Mouse (Mus musculus) CH12.LX (cell line): ENCODE results near the gene Oxct1. TPM values are rescaled to one million over a fixed set of nuclear protein-coding genes. Genes with fewer than 3 reads are reported as not detected.

ENCODE experiments used
- DNase-seq: peaks from one replicate; pipeline ENCODE4 v3.0.0-alpha.2; 2013; ENCODE audit errors: extremely low read depth
- H3K27ac ChIP-seq: 2 replicates; pipeline ENCODE4 v1.5.1; 2012; ENCODE audit warnings: low read depth, mild to moderate bottlenecking, control low read depth, moderate library complexity; ENCODE audit not compliant: insufficient read depth
- H3K27me3 ChIP-seq: replicated peaks from 2 replicates; pipeline ENCODE3; 2012; ENCODE audit warnings: inconsistent platforms
- H3K36me3 ChIP-seq, 2 experiments: replicated peaks in 1 of 2; 2 replicates each; pipeline versions ENCODE3 to v1.6.1; 2012; ENCODE audit warnings: inconsistent platforms in 1 of 2, low read length in 1 of 2, mild to moderate bottlenecking in 1 of 2, mixed read lengths in 1 of 2, moderate library complexity in 1 of 2; ENCODE audit not compliant: control insufficient read depth in 1 of 2, insufficient read depth in 1 of 2
- H3K4me1 ChIP-seq, 2 experiments: 2 replicates each; pipeline ENCODE4 v1.6.1; 2012; ENCODE audit warnings: inconsistent platforms in 1 of 2, moderate library complexity in 1 of 2; ENCODE audit not compliant: insufficient read depth in 2 of 2, control insufficient read depth in 1 of 2
- H3K4me2 ChIP-seq: 2 replicates; pipeline ENCODE4 v1.6.1; 2012; ENCODE audit warnings: low read depth, mild to moderate bottlenecking, control low read depth; ENCODE audit not compliant: poor library complexity, insufficient read depth, severe bottlenecking
- H3K4me3 ChIP-seq, 3 experiments: fragments of 150-350 bp in 1 of 3; sonication (generic) in 1 of 3; replicated peaks in 1 of 3; 2 replicates each; pipeline versions ENCODE3 to v1.5.1; 2011 to 2012; ENCODE audit warnings: low read depth in 2 of 3, low read length in 2 of 3, mild to moderate bottlenecking in 2 of 3, moderate library complexity in 2 of 3, control low read depth in 1 of 3, improper control_type of control experiment in 1 of 3, inconsistent platforms in 1 of 3, mixed read lengths in 1 of 3; ENCODE audit not compliant: poor library complexity in 1 of 3
- H3K79me2 ChIP-seq: replicated peaks from 2 replicates; pipeline ENCODE4 v1.6.1; 2012; ENCODE audit warnings: mild to moderate bottlenecking, moderate library complexity; ENCODE audit not compliant: control insufficient read depth, poor library complexity, insufficient read depth, severe bottlenecking; ENCODE audit errors: extremely low read depth
- H3K9ac ChIP-seq: 2 replicates; pipeline ENCODE4 v1.6.1; 2012; ENCODE audit warnings: low read depth, mild to moderate bottlenecking, control low read depth, moderate library complexity; ENCODE audit not compliant: insufficient read depth
- H3K9me3 ChIP-seq: replicated peaks from 2 replicates; pipeline ENCODE3; 2012; ENCODE audit warnings: low read length, inconsistent platforms, mixed read lengths
- BHLHE40 ChIP-seq: IDR thresholded peaks from 2 replicates; pipeline ENCODE4 v1.6.1; 2011; ENCODE audit warnings: mild to moderate bottlenecking, low read depth, low read length, improper control_type of control experiment
- CHD1 ChIP-seq: IDR thresholded peaks from 2 replicates; pipeline ENCODE4 v1.6.1; 2012; ENCODE audit warnings: low read depth, low read length, improper control_type of control experiment, inconsistent platforms
- CHD2 ChIP-seq: IDR thresholded peaks from 2 replicates; pipeline ENCODE4 v1.6.1; 2011; ENCODE audit warnings: low read length, improper control_type of control experiment
- ELF1 ChIP-seq: IDR thresholded peaks from 2 replicates; pipeline ENCODE4 v1.6.1; 2014; ENCODE audit warnings: low read depth, mild to moderate bottlenecking, inconsistent platforms, low read length, improper control_type of control experiment
- GABPA ChIP-seq: IDR thresholded peaks from 2 replicates; pipeline ENCODE4 v1.6.1; 2012; ENCODE audit warnings: low read depth, low read length, improper control_type of control experiment, inconsistent platforms; ENCODE audit not compliant: insufficient replicate concordance
- HCFC1 ChIP-seq: IDR thresholded peaks from 2 replicates; pipeline ENCODE4 v1.6.1; 2012; ENCODE audit warnings: low read depth, mild to moderate bottlenecking, inconsistent platforms, low read length, improper control_type of control experiment
- IRF4 ChIP-seq: IDR thresholded peaks from 2 replicates; pipeline ENCODE4 v1.6.1; 2014; ENCODE audit warnings: low read depth, mild to moderate bottlenecking, inconsistent platforms, low read length, improper control_type of control experiment
- JUN ChIP-seq: IDR thresholded peaks from 2 replicates; pipeline ENCODE4 v1.6.1; 2011; ENCODE audit warnings: low read depth, mild to moderate bottlenecking, low read length, improper control_type of control experiment, moderate library complexity; ENCODE audit not compliant: insufficient read depth
- JUND ChIP-seq: conservative IDR thresholded peaks from 2 replicates; pipeline ENCODE4 v1.6.1; 2011; ENCODE audit warnings: low read depth, low read length, improper control_type of control experiment
- KAT2A ChIP-seq: IDR thresholded peaks from 2 replicates; pipeline ENCODE4 v1.6.1; 2012; ENCODE audit warnings: low read length, improper control_type of control experiment, inconsistent platforms; ENCODE audit not compliant: insufficient replicate concordance
- MAX ChIP-seq: IDR thresholded peaks from 2 replicates; pipeline ENCODE4 v1.6.1; 2011; ENCODE audit warnings: low read length, improper control_type of control experiment
- MEF2A ChIP-seq: IDR thresholded peaks from 2 replicates; pipeline ENCODE4 v1.6.1; 2014; ENCODE audit warnings: low read depth, mild to moderate bottlenecking, inconsistent platforms, low read length, improper control_type of control experiment, borderline replicate concordance
- MXI1 ChIP-seq: IDR thresholded peaks from 2 replicates; pipeline ENCODE4 v1.6.1; 2011; ENCODE audit warnings: mild to moderate bottlenecking, low read depth, low read length, improper control_type of control experiment
- MYC ChIP-seq: IDR thresholded peaks from 2 replicates; pipeline ENCODE4 v1.6.1; 2011; ENCODE audit warnings: low read depth, mild to moderate bottlenecking, improper control_type of control experiment, low read length
- NELFE ChIP-seq: IDR thresholded peaks from 2 replicates; pipeline ENCODE4 v1.6.1; 2011; ENCODE audit warnings: low read depth, low read length, improper control_type of control experiment
- NRF1 ChIP-seq: IDR thresholded peaks from 2 replicates; pipeline ENCODE4 v1.6.1; 2014; ENCODE audit warnings: low read depth, mild to moderate bottlenecking, inconsistent platforms, low read length, improper control_type of control experiment, moderate library complexity
- POLR2AphosphoS2 ChIP-seq: IDR thresholded peaks from 2 replicates; pipeline ENCODE4 v1.6.1; 2011; ENCODE audit warnings: low read depth, low read length, improper control_type of control experiment
- RAD21 ChIP-seq: IDR thresholded peaks from 2 replicates; pipeline ENCODE4 v1.6.1; 2011; ENCODE audit warnings: low read depth, mild to moderate bottlenecking, low read length, improper control_type of control experiment, moderate library complexity
- RCOR1 ChIP-seq: conservative IDR thresholded peaks from 2 replicates; pipeline ENCODE4 v1.6.1; 2012; ENCODE audit warnings: low read depth, mild to moderate bottlenecking, inconsistent platforms, low read length, improper control_type of control experiment
- SMC3 ChIP-seq: IDR thresholded peaks from 2 replicates; pipeline ENCODE4 v1.6.1; 2011; ENCODE audit warnings: low read depth, low read length, improper control_type of control experiment
- TCF12 ChIP-seq: IDR thresholded peaks from 2 replicates; pipeline ENCODE4 v1.6.1; 2014; ENCODE audit warnings: low read depth, mild to moderate bottlenecking, inconsistent platforms, low read length, improper control_type of control experiment
- ZC3H11A ChIP-seq: IDR thresholded peaks from 2 replicates; pipeline ENCODE4 v1.6.1; 2012; ENCODE audit warnings: low read depth, mild to moderate bottlenecking, inconsistent platforms, low read length, improper control_type of control experiment
- ZKSCAN1 ChIP-seq: IDR thresholded peaks from 2 replicates; pipeline ENCODE4 v1.6.1; 2012; ENCODE audit warnings: low read depth, inconsistent platforms, low read length, improper control_type of control experiment, borderline replicate concordance
- dilution Hi-C: fragments of 300-500 bp; cut with MboI; formaldehyde crosslinking; loops from 2 replicates; pipeline ENCODE4 v1.14.3; 2020; ENCODE audit warnings: low sequenced_read_pairs; ENCODE audit not compliant: extremely low pct_unique_long_range_greater_than_20kb, extremely low pct_ligation_motif_present
- in situ Hi-C: fragments of 300-500 bp; cut with MboI; formaldehyde crosslinking; loops from 3 replicates; pipeline ENCODE4 v1.14.3; 2019; ENCODE audit warnings: low sequenced_read_pairs, low pct_ligation_motif_present, low pct_unique_long_range_greater_than_20kb, mixed read lengths
- polyA plus RNA-seq: library from polyadenylated mRNA; unstranded; fragments of >175 nt; gene quantifications from 2 replicates; pipeline ENCODE4 v1.2.1, GENCODE M21; 2012; ENCODE audit warnings: low read depth; ENCODE audit not compliant: insufficient read length
- total RNA-seq, 2 experiments: library from RNA; depleted of rRNA; stranded (reverse); fragments of 300-350 nt in 1 of 2; fragments of >200 nt in 1 of 2; gene quantifications; 2 replicates each; pipeline ENCODE4 v1.2.3; 2012 to 2014

Oxct1 gene
- total and polyA plus RNA-seq, 3 experiments: 101 to 127 (median 105) TPM

- peak; percentile 64 for DNase-seq
- Histone ChIP-seq H3K9me3 (no peaks in the 10 kb centered on the region), H3K4me3 (peak overlapping the region in 2 of 3 experiments; percentile 10 to 22), H3K36me3 (peaks cover 0 to 13% of the 10 kb centered on the region in 2 experiments), H3K4me1 (peaks cover 10 to 31% of the 10 kb centered on the region in 2 experiments), H3K9ac (peak overlapping the region; percentile 60), H3K27me3 (no peaks in the 10 kb centered on the region), H3K27ac (peak overlapping the region; percentile 66), H3K79me2 (no peaks in the 10 kb centered on the region), H3K4me2 (peak overlapping the region; percentile 97; the same call in 1 of the 2 replicates)
- 0 out of 2 replicates have a peak, but pooled peaks have one; percentile 29 for TF ChIP-seq MAX
- TF ChIP-seq MEF2A: no peak
- peak; percentile 37; the same call in 1 of the 2 replicates for TF ChIP-seq TCF12
- peak; percentile 50; the same call in 1 of the 2 replicates for TF ChIP-seq CHD2
- TF ChIP-seq ELF1: peak; percentile 28; the same call in 1 of the 2 replicates
- no peak for TF ChIP-seq BHLHE40
- TF ChIP-seq IRF4: peak; percentile 31; the same call in 1 of the 2 replicates
- TF ChIP-seq MYC: peak; percentile 37; the same call in 1 of the 2 replicates
- TF ChIP-seq RCOR1: 0 out of 2 replicates have a peak, but pooled peaks have one; percentile 64
- 0 out of 2 replicates have a peak, but pooled peaks have one; percentile 2 for TF ChIP-seq JUND
- in situ Hi-C loops: no loop called here
- dilution Hi-C loops: no loop called here
Measured at GRCm38 (mm10) chr15:4085600-4086384, 59.6 kb downstream of the Oxct1 start.

DNA sequence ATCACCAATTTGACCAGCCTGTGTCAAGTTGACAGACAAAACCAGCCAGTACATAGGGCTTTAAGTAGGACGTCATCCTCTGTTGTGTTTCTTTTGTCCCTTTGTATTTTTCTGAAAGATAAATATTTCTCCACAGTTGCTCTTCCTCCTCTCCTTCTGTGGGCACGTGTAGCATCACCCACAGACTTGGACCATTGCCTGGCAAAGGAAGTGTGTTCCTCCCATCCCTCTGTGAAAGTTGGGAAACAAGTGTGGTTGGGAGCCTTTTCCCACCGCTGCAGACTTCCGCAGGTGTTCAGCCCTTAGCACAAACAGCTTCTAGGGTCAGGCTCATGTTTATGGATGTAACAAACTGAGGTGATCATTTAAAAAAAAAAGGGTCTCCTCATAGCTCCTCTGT lies 61.3 kb downstream of the Oxct1 start:
- no peaks in the 10 kb centered on the region for H3K9me3 ChIP-seq
- peaks cover 7 to 27% of the 10 kb centered on the region in 2 experiments for H3K4me1 ChIP-seq
- peaks cover 9 to 27% of the 10 kb centered on the region in 2 experiments for H3K36me3 ChIP-seq
- no peak overlapping the region for H3K27ac ChIP-seq
- dilution Hi-C loops: no loop called here
- no peak overlapping the region for H3K4me2 ChIP-seq
- H3K79me2 ChIP-seq: no peaks in the 10 kb centered on the region
- TF ChIP-seq RAD21 (no peak), MAX (no peak), RCOR1 (no peak), JUND (no peak), POLR2AphosphoS2 (no peak), GABPA (no peak), CHD1 (no peak), JUN (no peak), HCFC1 (no peak), SMC3 (no peak), ZC3H11A (no peak), KAT2A (no peak), NRF1 (no peak), TCF12 (no peak), NELFE (no peak), ZKSCAN1 (no peak), MXI1 (no peak), CHD2 (no peak)
- no peak overlapping the region for H3K9ac ChIP-seq
- in situ Hi-C loops: no loop called here
- H3K27me3 ChIP-seq: no peaks in the 10 kb centered on the region
- no peak overlapping the region for H3K4me3 ChIP-seq
- DNase-seq: no peak
